Mouse (Mus musculus): ENCODE data around the gene Frmd8. TPM values are rescaled to one million over a fixed set of nuclear protein-coding genes. Genes with fewer than 3 reads are reported as not detected.

The Frmd8 gene
- total and polyA plus RNA-seq, 3 experiments = 22.8 to 34.4 TPM; not detected in 1

DNA sequence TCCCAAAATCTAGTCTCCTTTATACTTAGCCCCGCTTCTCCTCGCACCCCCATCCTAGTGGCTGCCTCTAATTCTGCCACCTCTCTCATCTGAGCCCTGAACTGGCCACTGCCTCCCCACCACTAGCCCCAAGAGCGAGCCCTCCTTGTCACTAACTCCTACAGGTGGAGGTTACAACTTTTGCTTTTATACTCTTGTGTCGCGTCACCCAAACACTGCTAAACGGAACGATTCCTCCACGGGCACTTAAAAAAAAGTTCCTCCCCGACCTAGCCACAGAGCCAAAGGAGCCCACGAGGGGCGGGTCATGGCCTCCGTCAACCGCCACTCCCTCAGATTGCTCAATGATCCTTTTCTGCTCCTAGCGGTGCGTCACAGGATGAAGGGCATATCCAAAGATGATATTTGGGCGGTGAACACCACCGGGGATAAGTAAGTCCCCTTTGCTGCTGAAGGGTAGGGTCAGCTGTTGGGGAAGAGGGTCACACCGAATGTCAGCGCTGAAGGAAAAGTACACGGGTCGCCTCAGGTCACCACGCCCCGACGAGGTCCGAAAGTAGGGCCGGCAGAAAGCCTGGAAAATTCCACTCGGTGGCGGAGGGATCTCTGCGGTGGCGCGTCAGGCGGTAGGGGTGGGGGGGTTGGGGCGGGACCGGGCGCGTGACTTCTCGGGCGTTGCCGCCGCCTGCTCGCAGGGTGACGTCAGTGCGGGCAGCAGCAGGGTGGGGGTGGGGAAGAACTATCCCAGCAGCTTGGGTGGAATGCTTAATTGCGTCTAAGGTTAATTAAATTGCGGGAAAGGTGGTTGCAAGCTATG is 29.5 kb downstream of the Frmd8 start (continued):
- TF ChIP-seq ETS1 (IDR thresholded peaks at IDR 0.05; ENCODE audit: low read depth, low read length) = peak; percentile 96
- 0 out of 2 replicates have a peak, but pooled peaks have one; percentile 36 for TF ChIP-seq ELF1 (IDR thresholded peaks at IDR 0.05; ENCODE audit: low read depth, low read length)
- no peak for TF ChIP-seq RAD21 (IDR thresholded peaks at IDR 0.05; ENCODE audit: low read depth, low read length)
- TF ChIP-seq CHD2 (IDR thresholded peaks at IDR 0.05; ENCODE audit: low read length) = peak; percentile 64
- peak; percentile 94 to 95 for TF ChIP-seq POLR2A (IDR thresholded peaks at IDR 0.05; ENCODE audit: control insufficient read depth in 1 of 2, insufficient read depth in 1 of 2, low read depth in 1 of 2, low read length in 2 of 2, poor library complexity in 1 of 2)
- no peak for TF ChIP-seq TAL1 (IDR thresholded peaks at IDR 0.05; ENCODE audit: low read length)
- TF ChIP-seq MAX (IDR thresholded peaks at IDR 0.05; ENCODE audit: low read length) = peak; percentile 28; the same call in 1 of the 2 replicates
- peak; percentile 79 for TF ChIP-seq MXI1 (IDR thresholded peaks at IDR 0.05; ENCODE audit: low read depth, low read length)
- peak; percentile 98 for TF ChIP-seq TBP (IDR thresholded peaks at IDR 0.05; ENCODE audit: low read depth, low read length)
- TF ChIP-seq CHD1 (IDR thresholded peaks at IDR 0.05; ENCODE audit: low read depth, low read length) = peak; percentile 63; the same call in 1 of the 2 replicates
- TF ChIP-seq POLR2AphosphoS2 (IDR thresholded peaks at IDR 0.05; ENCODE audit: low read length) = peak; percentile 99
- peak; percentile 89; the same call in 1 of the 2 replicates for TF ChIP-seq POLR2AphosphoS5 (IDR thresholded peaks at IDR 0.05; ENCODE audit: borderline replicate concordance, low read depth, low read length)
- TF ChIP-seq ZMIZ1 (IDR thresholded peaks at IDR 0.05; ENCODE audit: low read depth, low read length) = peak; percentile 99
- no peak for TF ChIP-seq USF2 (IDR thresholded peaks at IDR 0.05; ENCODE audit: borderline replicate concordance in 1 of 2, insufficient read depth in 1 of 2, low read depth in 1 of 2, low read length in 2 of 2)
- peak; percentile 49; the same call in 1 of the 2 replicates for TF ChIP-seq TCF12 (IDR thresholded peaks at IDR 0.05; ENCODE audit: low read depth, low read length)
- TF ChIP-seq ZKSCAN1 (IDR thresholded peaks at IDR 0.05; ENCODE audit: low read depth, low read length) = no peak
- no peak for TF ChIP-seq NRF1 (IDR thresholded peaks at IDR 0.05; ENCODE audit: insufficient read depth, low read depth, low read length, poor library complexity, severe bottlenecking)
- no peak for TF ChIP-seq JUND (IDR thresholded peaks at IDR 0.05; ENCODE audit: low read depth, low read length)
- peak; percentile 52; the same call in 1 of the 2 replicates for TF ChIP-seq RCOR1 (IDR thresholded peaks at IDR 0.05; ENCODE audit: low read depth, low read length)

- Histone ChIP-seq H3K4me1 (ENCODE audit: control insufficient read depth in 1 of 2, insufficient read depth in 2 of 2, low read length in 2 of 2) (peaks cover 15 to 53% of the 10 kb centered on the region in 2 experiments), H3K79me2 (ENCODE audit: control insufficient read depth, insufficient read depth, low read length, poor library complexity) (peaks cover 38% of the 10 kb centered on the region), H3K9me3 (replicated peaks; ENCODE audit: insufficient read depth, low read length) (no peaks in the 10 kb centered on the region), H3K4me3 (ENCODE audit: control insufficient read depth in 1 of 2, insufficient read depth in 1 of 2, low read depth in 2 of 2, low read length in 2 of 2) (peak overlapping the region; percentile 79 to 93), H3K27me3 (ENCODE audit: control insufficient read depth in 1 of 2, insufficient read depth in 2 of 2, low read length in 2 of 2) (no peaks in the 10 kb centered on the region), H3K27ac (ENCODE audit: control insufficient read depth, low read depth, low read length) (peak overlapping the region; percentile 96), H3K36me3 (ENCODE audit: control insufficient read depth in 1 of 2, insufficient read depth in 2 of 2, low read length in 2 of 2) (peaks cover 0 to 41% of the 10 kb centered on the region in 2 experiments; a peak in 2 of 4 replicates), H3K9ac (ENCODE audit: control insufficient read depth, low read depth, low read length, poor library complexity, severe bottlenecking) (peak overlapping the region; percentile 93)
- TF ChIP-seq ETS1 (IDR thresholded peaks at IDR 0.05; ENCODE audit: low read depth, low read length) (no peak), CHD1 (IDR thresholded peaks at IDR 0.05; ENCODE audit: low read depth, low read length) (0 out of 2 replicates have a peak, but pooled peaks have one; percentile 45), MYB (IDR thresholded peaks at IDR 0.05; ENCODE audit: low read depth, low read length) (peak; percentile 64; the same call in 1 of the 2 replicates), SMC3 (IDR thresholded peaks at IDR 0.05; ENCODE audit: low read depth, low read length) (peak; percentile 9; the same call in 1 of the 2 replicates)
- DNase-seq (ENCODE audit: low read depth, low spot score) = peak; percentile 68
These were observed 30.2 kb downstream of the Frmd8 start for GRCm38 (mm10) chr19:5844831-5845318.
